Mouse (Mus musculus): ENCODE results near the gene Ice1. TPM values are rescaled to one million over a fixed set of nuclear protein-coding genes. Genes with fewer than 3 reads are reported as not detected.

Gene Ice1
- polyA plus RNA-seq, 1 experiment from 2014 or later: 17.9 TPM

DNA sequence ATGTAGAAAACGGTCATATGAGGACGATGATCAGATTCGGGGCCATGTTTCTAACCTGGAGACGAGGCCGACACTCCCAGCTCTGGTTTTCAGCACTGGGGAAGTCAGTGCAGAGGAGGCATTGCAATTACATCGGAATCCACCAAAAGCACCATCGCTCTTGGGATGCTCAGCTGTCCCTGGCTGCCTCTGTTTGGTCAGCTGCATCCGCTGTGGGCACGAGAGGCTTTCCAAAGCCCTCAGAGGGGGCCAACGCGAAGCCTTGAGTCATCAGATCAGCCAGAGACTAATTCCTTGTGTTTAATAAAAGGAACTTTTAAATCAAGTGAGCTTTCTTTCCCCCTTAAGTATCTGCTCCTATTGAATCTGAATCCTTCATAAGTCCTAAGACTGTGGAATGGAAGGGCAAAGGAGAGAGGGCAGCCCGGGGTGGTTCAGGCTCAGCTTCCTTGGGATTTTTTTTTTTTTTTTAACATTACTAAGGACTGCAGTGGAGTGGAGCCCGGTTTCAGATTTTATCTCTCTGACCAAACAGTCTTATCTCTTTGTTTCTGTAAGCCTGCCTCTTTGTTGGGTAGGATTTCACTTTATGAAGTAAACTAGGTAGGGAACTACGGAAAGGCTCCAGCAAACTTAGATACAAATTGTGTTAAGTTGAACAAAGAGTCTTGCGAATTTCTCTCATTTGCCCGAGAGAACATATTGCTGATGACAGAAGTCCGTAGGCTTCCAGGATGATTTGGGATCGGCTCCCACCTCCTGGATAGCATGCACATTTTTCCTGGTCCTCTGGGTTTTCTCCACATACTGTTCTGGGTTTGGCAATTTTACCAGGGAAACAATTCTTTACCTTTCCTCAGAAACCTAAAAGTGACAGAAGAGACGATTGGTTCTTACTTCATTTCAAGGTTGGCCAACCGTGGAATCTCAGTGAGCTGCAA is 39.1 kb upstream of the Ice1 start:
- DNase-seq (ENCODE audit: low spot score) (no peak), ATAC-seq (replicated peaks; ENCODE audit: low FRiP score, low read depth) (no peak)
- Histone ChIP-seq H3K27ac (no peak overlapping the region), H3K9me3 (replicated peaks; ENCODE audit: low read length) (no peaks in the 10 kb centered on the region), H3K27me3 (ENCODE audit: insufficient read depth, low read length) (no peaks in the 10 kb centered on the region), H3K4me1 (replicated peaks; ENCODE audit: insufficient read depth, low read length) (no peaks in the 10 kb centered on the region), H3K9ac (ENCODE audit: low read depth, low read length) (no peak overlapping the region), H3K4me3 (replicated peaks; ENCODE audit: low read depth, low read length) (no peak overlapping the region), H3K4me2 (ENCODE audit: low read length) (no peak overlapping the region), H3K36me3 (ENCODE audit: insufficient read depth, low read length) (no peaks in the 10 kb centered on the region)
- TF ChIP-seq CTCF (IDR thresholded peaks at IDR 0.05; ENCODE audit: low read depth): no peak
- 57% methylated on average over 20 of the region's 20 CpGs for WGBS

DNA sequence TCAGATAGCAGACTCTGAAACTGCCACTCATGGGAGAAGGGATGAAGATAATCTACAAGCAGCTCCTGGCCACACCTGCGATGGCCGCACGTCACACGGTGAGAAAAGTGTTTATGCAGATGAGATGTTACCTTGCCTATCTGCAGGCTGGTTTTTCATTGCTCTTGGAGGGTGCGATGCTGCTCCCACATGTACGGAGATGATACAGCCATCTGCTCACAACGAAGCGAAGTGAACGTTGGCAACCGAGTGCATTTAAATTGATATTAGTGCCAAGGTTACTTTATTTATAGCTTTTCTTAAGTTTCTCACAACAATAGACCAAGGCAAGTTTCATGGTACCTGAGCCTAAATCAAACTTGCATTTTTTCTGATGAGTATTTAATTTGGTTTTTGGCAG is 37.6 kb upstream of the Ice1 start:
- no peaks in the 10 kb centered on the region for H3K4me1 ChIP-seq (replicated peaks; ENCODE audit: insufficient read depth, low read length)
- no peak overlapping the region for H3K27ac ChIP-seq
- no peak overlapping the region for H3K4me3 ChIP-seq (replicated peaks; ENCODE audit: low read depth, low read length)
- no peaks in the 10 kb centered on the region for H3K36me3 ChIP-seq (ENCODE audit: insufficient read depth, low read length)
- ATAC-seq (replicated peaks; ENCODE audit: low FRiP score, low read depth) (no peak), DNase-seq (ENCODE audit: low spot score) (no peak)
- H3K27me3 ChIP-seq (ENCODE audit: insufficient read depth, low read length): no peaks in the 10 kb centered on the region
- no peak overlapping the region for H3K9ac ChIP-seq (ENCODE audit: low read depth, low read length)
- no peak overlapping the region for H3K4me2 ChIP-seq (ENCODE audit: low read length)
- H3K9me3 ChIP-seq (replicated peaks; ENCODE audit: low read length): no peaks in the 10 kb centered on the region
- TF ChIP-seq CTCF (IDR thresholded peaks at IDR 0.05; ENCODE audit: low read depth): no peak
- 88% methylated on average over 10 of the region's 10 CpGs for WGBS

DNA sequence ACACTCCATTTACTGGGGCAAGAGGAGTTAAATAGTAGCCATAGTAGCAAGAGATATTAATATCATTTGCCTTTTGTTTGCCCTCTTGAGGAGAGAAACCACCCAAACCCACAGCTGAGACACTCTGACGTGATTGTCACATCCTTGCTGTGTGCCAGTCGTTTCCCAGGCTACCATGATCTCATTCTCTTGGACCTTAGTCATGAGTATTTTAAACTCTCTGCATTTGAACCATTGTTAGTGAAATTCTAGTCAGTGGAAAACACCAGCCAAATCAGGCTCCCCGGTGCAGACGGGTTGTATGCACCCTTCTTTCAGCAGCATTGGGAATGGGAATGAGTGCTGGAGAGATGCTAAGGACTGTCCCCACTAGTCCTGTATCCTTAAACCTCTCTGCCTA is 32.6 kb upstream of the Ice1 start:
- H3K4me3 ChIP-seq (replicated peaks; ENCODE audit: low read depth, low read length): no peak overlapping the region
- no peak overlapping the region for H3K9ac ChIP-seq (ENCODE audit: low read depth, low read length)
- H3K27ac ChIP-seq: no peak overlapping the region
- no peaks in the 10 kb centered on the region for H3K27me3 ChIP-seq (ENCODE audit: insufficient read depth, low read length)
- no peaks in the 10 kb centered on the region for H3K4me1 ChIP-seq (replicated peaks; ENCODE audit: insufficient read depth, low read length)
- DNase-seq (ENCODE audit: low spot score): no peak
- H3K36me3 ChIP-seq (ENCODE audit: insufficient read depth, low read length): no peaks in the 10 kb centered on the region
- no peak for TF ChIP-seq CTCF (IDR thresholded peaks at IDR 0.05; ENCODE audit: low read depth)
- WGBS: 81% methylated on average over 4 of the region's 4 CpGs
- H3K9me3 ChIP-seq (replicated peaks; ENCODE audit: low read length): no peaks in the 10 kb centered on the region
- no peak for ATAC-seq (replicated peaks; ENCODE audit: low FRiP score, low read depth)
- no peak overlapping the region for H3K4me2 ChIP-seq (ENCODE audit: low read length)

DNA sequence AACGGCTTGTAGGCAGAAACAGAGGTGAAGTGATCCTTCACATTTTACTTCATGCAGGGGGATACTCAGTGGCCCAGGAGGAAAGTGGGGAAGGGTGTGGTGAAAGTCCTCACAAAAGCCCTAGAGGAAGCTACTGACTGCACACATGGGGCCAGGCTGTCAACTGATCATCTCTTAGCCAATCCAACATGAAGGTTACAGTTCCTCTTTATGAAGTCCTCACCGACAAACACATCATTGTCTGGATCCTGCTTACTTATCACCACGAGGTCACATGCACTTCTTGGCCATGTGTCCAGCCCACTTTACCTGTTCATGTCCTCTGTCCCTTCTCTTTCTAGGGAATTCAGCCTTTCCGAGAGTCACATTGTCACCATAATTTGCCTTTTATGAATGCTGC is 22.3 kb upstream of the Ice1 start:
- no peak overlapping the region for H3K4me2 ChIP-seq (ENCODE audit: low read length)
- no peak overlapping the region for H3K9ac ChIP-seq (ENCODE audit: low read depth, low read length)
- H3K4me1 ChIP-seq (replicated peaks; ENCODE audit: insufficient read depth, low read length): no peaks in the 10 kb centered on the region
- H3K4me3 ChIP-seq (replicated peaks; ENCODE audit: low read depth, low read length): no peak overlapping the region
- no peak for TF ChIP-seq CTCF (IDR thresholded peaks at IDR 0.05; ENCODE audit: low read depth)
- H3K9me3 ChIP-seq (replicated peaks; ENCODE audit: low read length): no peaks in the 10 kb centered on the region
- 76% methylated on average over 4 of the region's 4 CpGs for WGBS
- ATAC-seq (replicated peaks; ENCODE audit: low FRiP score, low read depth): no peak
- H3K27ac ChIP-seq: no peak overlapping the region
- DNase-seq (ENCODE audit: low spot score): no peak
- no peaks in the 10 kb centered on the region for H3K36me3 ChIP-seq (ENCODE audit: insufficient read depth, low read length)
- H3K27me3 ChIP-seq (ENCODE audit: insufficient read depth, low read length): no peaks in the 10 kb centered on the region

DNA sequence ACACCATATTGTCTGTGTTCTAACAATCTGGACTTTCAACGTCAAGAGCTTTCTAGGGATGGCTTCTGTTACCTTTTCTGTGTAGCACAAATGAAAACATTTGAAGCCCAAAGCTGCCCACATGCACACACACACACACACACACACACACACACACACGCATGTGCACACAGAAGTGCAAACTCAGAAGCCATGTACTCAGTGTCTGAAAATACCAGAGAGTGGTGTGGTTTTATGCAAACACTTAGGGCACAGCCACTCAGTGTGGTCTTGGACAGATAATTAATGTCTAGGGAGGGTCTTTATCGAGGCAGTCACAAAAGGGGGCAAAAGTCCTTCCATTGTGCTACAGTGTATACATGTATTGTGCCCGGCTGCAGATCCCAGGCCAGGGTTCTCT is 19.3 kb upstream of the Ice1 start:
- Histone ChIP-seq H3K9me3 (replicated peaks; ENCODE audit: low read length) (no peaks in the 10 kb centered on the region), H3K4me2 (ENCODE audit: low read length) (no peak overlapping the region), H3K4me3 (replicated peaks; ENCODE audit: low read depth, low read length) (no peak overlapping the region), H3K27ac (no peak overlapping the region), H3K27me3 (ENCODE audit: insufficient read depth, low read length) (no peaks in the 10 kb centered on the region), H3K4me1 (replicated peaks; ENCODE audit: insufficient read depth, low read length) (peaks cover 6% of the 10 kb centered on the region; the same call in 1 of the 2 replicates), H3K36me3 (ENCODE audit: insufficient read depth, low read length) (no peaks in the 10 kb centered on the region), H3K9ac (ENCODE audit: low read depth, low read length) (no peak overlapping the region)
- TF ChIP-seq CTCF (IDR thresholded peaks at IDR 0.05; ENCODE audit: low read depth): no peak
- ATAC-seq (replicated peaks; ENCODE audit: low FRiP score, low read depth) (no peak), DNase-seq (ENCODE audit: low spot score) (no peak)
- 53% methylated on average over 4 of the region's 4 CpGs for WGBS

DNA sequence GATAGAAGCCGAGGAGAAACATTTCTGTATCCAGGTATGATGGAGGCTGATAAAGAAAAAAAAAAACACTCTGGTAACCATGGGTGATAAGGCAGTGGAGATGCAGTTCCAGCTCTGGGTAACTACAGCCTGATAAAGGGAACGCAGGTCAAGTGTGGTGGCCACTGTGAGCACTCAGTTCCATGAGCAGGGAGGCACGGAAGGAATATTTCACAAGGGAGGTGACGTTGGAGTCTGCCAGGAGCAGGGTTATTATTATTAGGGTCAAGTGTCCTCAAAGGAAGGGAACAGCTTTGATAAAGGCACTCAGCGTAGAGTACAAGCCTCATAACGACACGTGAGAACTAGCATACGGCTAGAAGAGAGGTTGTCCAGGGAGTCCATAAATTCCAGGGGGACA is 18.9 kb upstream of the Ice1 start:
- Histone ChIP-seq H3K36me3 (ENCODE audit: insufficient read depth, low read length) (no peaks in the 10 kb centered on the region), H3K9ac (ENCODE audit: low read depth, low read length) (no peak overlapping the region), H3K4me3 (replicated peaks; ENCODE audit: low read depth, low read length) (no peak overlapping the region), H3K27ac (no peak overlapping the region), H3K4me2 (ENCODE audit: low read length) (no peak overlapping the region), H3K4me1 (replicated peaks; ENCODE audit: insufficient read depth, low read length) (peaks cover 6% of the 10 kb centered on the region; the same call in 1 of the 2 replicates), H3K27me3 (ENCODE audit: insufficient read depth, low read length) (no peaks in the 10 kb centered on the region), H3K9me3 (replicated peaks; ENCODE audit: low read length) (no peaks in the 10 kb centered on the region)
- DNase-seq (ENCODE audit: low spot score) (no peak), ATAC-seq (replicated peaks; ENCODE audit: low FRiP score, low read depth) (no peak)
- 40% methylated on average over 8 of the region's 8 CpGs for WGBS
- no peak for TF ChIP-seq CTCF (IDR thresholded peaks at IDR 0.05; ENCODE audit: low read depth)

Data from kidney, postnatal 0 days (tissue).